Mouse (Mus musculus) midbrain, embryonic 13.5 days (tissue): ENCODE data around the gene Myo1h. TPM values are rescaled to one million over a fixed set of nuclear protein-coding genes. Genes with fewer than 3 reads are reported as not detected.

ENCODE experiments used
- ATAC-seq: fragments of 200-750 bp; cut with Nextera tagmentation; 2 replicates; pipeline ENCODE4 v1.8.0; 2017; ENCODE audit warnings: mild to moderate bottlenecking, moderate TSS enrichment, moderate library complexity
- H3K27ac ChIP-seq: fragments of 300-500 bp; sonication (generic); 2 replicates; pipeline ENCODE4 v1.5.1; 2015; ENCODE audit warnings: inconsistent platforms, mild to moderate bottlenecking, moderate library complexity
- H3K27me3 ChIP-seq: fragments of 300-500 bp; sonication (generic); 2 replicates; pipeline ENCODE4 v1.6.1; 2015; ENCODE audit warnings: mild to moderate bottlenecking, inconsistent platforms
- H3K36me3 ChIP-seq: fragments of 300-500 bp; sonication (generic); 2 replicates; pipeline ENCODE4 v1.6.1; 2015; ENCODE audit warnings: mild to moderate bottlenecking, inconsistent platforms
- H3K4me1 ChIP-seq: fragments of 300-500 bp; sonication (generic); replicated peaks from 2 replicates; pipeline ENCODE4 v1.6.1; 2015; ENCODE audit warnings: inconsistent platforms
- H3K4me2 ChIP-seq: fragments of 300-500 bp; sonication (generic); replicated peaks from 2 replicates; pipeline ENCODE4 v1.6.1; 2015; ENCODE audit warnings: moderate library complexity, mild to moderate bottlenecking, inconsistent platforms
- H3K4me3 ChIP-seq: fragments of 300-500 bp; sonication (generic); replicated peaks from 2 replicates; pipeline ENCODE4 v1.5.1; 2015; ENCODE audit warnings: mild to moderate bottlenecking, inconsistent platforms
- H3K9ac ChIP-seq: fragments of 300-500 bp; sonication (generic); replicated peaks from 2 replicates; pipeline ENCODE4 v1.6.1; 2015; ENCODE audit warnings: mild to moderate bottlenecking, inconsistent platforms
- H3K9me3 ChIP-seq: fragments of 300-500 bp; sonication (generic); 2 replicates; pipeline ENCODE4 v1.6.1; 2016; ENCODE audit warnings: mild to moderate bottlenecking, inconsistent platforms
- WGBS: fragments of 180-500 bp; shearing (Covaris S2); methylation state at CpG from one replicate; pipeline ENCODE4 v1.1.7; 2015; 5-methylcytosine and 5-hydroxymethylcytosine counted together
- polyA plus RNA-seq: library from polyadenylated mRNA; unstranded; fragments of >200 nt; fragmentation: Nextera tagmentation; extraction: Ambion mirVana; gene quantifications from 2 replicates; pipeline ENCODE4 v1.2.1, GENCODE M21; 2015

Myo1h gene
- polyA plus RNA-seq, 1 experiment from 2014 or later: 0.58 TPM

GRCm38 (mm10) chr5:114343612-114344011, 54.6 kb downstream of the Myo1h start:
- 88% methylated on average over 7 of the region's 7 CpGs for WGBS
- Histone ChIP-seq H3K4me2 (no peak overlapping the region), H3K36me3 (no peaks in the 10 kb centered on the region), H3K27me3 (no peaks in the 10 kb centered on the region), H3K27ac (no peak overlapping the region), H3K9ac (no peak overlapping the region), H3K4me3 (no peak overlapping the region), H3K4me1 (no peaks in the 10 kb centered on the region), H3K9me3 (no peaks in the 10 kb centered on the region)
- ATAC-seq: no peak

GRCm38 (mm10) chr5:114345538-114345937, 56.6 kb downstream of the Myo1h start:
- no peak overlapping the region for H3K9ac ChIP-seq
- H3K4me1 ChIP-seq: no peaks in the 10 kb centered on the region
- no peak overlapping the region for H3K4me2 ChIP-seq
- no peak for ATAC-seq
- no peaks in the 10 kb centered on the region for H3K27me3 ChIP-seq
- WGBS: 71% methylated on average over 3 of the region's 3 CpGs
- no peak overlapping the region for H3K4me3 ChIP-seq
- no peaks in the 10 kb centered on the region for H3K36me3 ChIP-seq
- no peak overlapping the region for H3K27ac ChIP-seq
- H3K9me3 ChIP-seq: no peaks in the 10 kb centered on the region

GRCm38 (mm10) chr5:114347005-114347404, 58.0 kb downstream of the Myo1h start:
- H3K9ac ChIP-seq: no peak overlapping the region
- no peaks in the 10 kb centered on the region for H3K36me3 ChIP-seq
- H3K27me3 ChIP-seq: no peaks in the 10 kb centered on the region
- no peak overlapping the region for H3K27ac ChIP-seq
- no peak overlapping the region for H3K4me2 ChIP-seq
- ATAC-seq: no peak
- H3K9me3 ChIP-seq: no peaks in the 10 kb centered on the region
- WGBS: 86% methylated on average over 10 of the region's 10 CpGs
- H3K4me3 ChIP-seq: no peak overlapping the region
- no peaks in the 10 kb centered on the region for H3K4me1 ChIP-seq

- Histone ChIP-seq H3K4me3 (no peak overlapping the region), H3K4me1 (peaks cover 1% of the 10 kb centered on the region; the same call in 1 of the 2 replicates), H3K9ac (no peak overlapping the region), H3K4me2 (no peak overlapping the region), H3K27ac (no peak overlapping the region), H3K9me3 (no peaks in the 10 kb centered on the region), H3K27me3 (no peaks in the 10 kb centered on the region), H3K36me3 (no peaks in the 10 kb centered on the region)
- ATAC-seq: no peak
- 69% methylated on average over 10 of the region's 10 CpGs for WGBS
Observed at GRCm38 (mm10) chr5:114351490-114351889, 62.5 kb downstream of the Myo1h start.

GRCm38 (mm10) chr5:114356250-114356935, 67.4 kb downstream of the Myo1h start:
- H3K36me3 ChIP-seq: peaks cover 17% of the 10 kb centered on the region
- H3K4me3 ChIP-seq: no peak overlapping the region
- H3K4me1 ChIP-seq: peaks cover 20% of the 10 kb centered on the region
- H3K9ac ChIP-seq: no peak overlapping the region
- ATAC-seq: peak; percentile 46; the same call in 1 of the 2 replicates
- H3K4me2 ChIP-seq: 0 out of 2 replicates have a peak overlapping the region, but pooled peaks have one; percentile 3
- H3K9me3 ChIP-seq: no peaks in the 10 kb centered on the region
- WGBS: 30% methylated on average over 7 of the region's 7 CpGs
- H3K27me3 ChIP-seq: no peaks in the 10 kb centered on the region
- H3K27ac ChIP-seq: no peak overlapping the region

- 56% methylated on average over 23 of the region's 23 CpGs for WGBS
- Histone ChIP-seq H3K4me2 (0 out of 2 replicates have a peak overlapping the region, but pooled peaks have one; percentile 3), H3K9me3 (no peaks in the 10 kb centered on the region), H3K4me3 (no peak overlapping the region), H3K27ac (no peak overlapping the region), H3K27me3 (no peaks in the 10 kb centered on the region), H3K36me3 (peaks cover 23% of the 10 kb centered on the region), H3K4me1 (peaks cover 20% of the 10 kb centered on the region), H3K9ac (no peak overlapping the region)
- peak; percentile 59; the same call in 1 of the 2 replicates for ATAC-seq
Observed at GRCm38 (mm10) chr5:114356936-114357751, 68.2 kb downstream of the Myo1h start.

GRCm38 (mm10) chr5:114358833-114359232, 69.9 kb downstream of the Myo1h start:
- H3K9ac ChIP-seq: no peak overlapping the region
- no peaks in the 10 kb centered on the region for H3K27me3 ChIP-seq
- H3K4me3 ChIP-seq: no peak overlapping the region
- H3K27ac ChIP-seq: no peak overlapping the region
- no peak for ATAC-seq
- WGBS: 63% methylated on average over 10 of the region's 10 CpGs
- no peaks in the 10 kb centered on the region for H3K9me3 ChIP-seq
- H3K36me3 ChIP-seq: peaks cover 40% of the 10 kb centered on the region
- peaks cover 20% of the 10 kb centered on the region for H3K4me1 ChIP-seq
- H3K4me2 ChIP-seq: no peak overlapping the region

GRCm38 (mm10) chr5:114359586-114359985, 70.6 kb downstream of the Myo1h start:
- no peak overlapping the region for H3K27ac ChIP-seq
- no peak overlapping the region for H3K4me2 ChIP-seq
- no peak overlapping the region for H3K9ac ChIP-seq
- peaks cover 48% of the 10 kb centered on the region for H3K36me3 ChIP-seq
- no peak for ATAC-seq
- WGBS: 76% methylated on average over 8 of the region's 8 CpGs
- H3K9me3 ChIP-seq: no peaks in the 10 kb centered on the region
- H3K4me1 ChIP-seq: peaks cover 20% of the 10 kb centered on the region
- no peak overlapping the region for H3K4me3 ChIP-seq
- no peaks in the 10 kb centered on the region for H3K27me3 ChIP-seq

- ATAC-seq: no peak
- Histone ChIP-seq H3K4me2 (no peak overlapping the region), H3K4me3 (no peak overlapping the region), H3K9me3 (no peaks in the 10 kb centered on the region), H3K27ac (no peak overlapping the region), H3K27me3 (no peaks in the 10 kb centered on the region), H3K4me1 (peaks cover 20% of the 10 kb centered on the region), H3K9ac (no peak overlapping the region), H3K36me3 (peaks cover 61% of the 10 kb centered on the region)
- 82% methylated on average over 15 of the region's 15 CpGs for WGBS
Observed at GRCm38 (mm10) chr5:114360968-114361367, 72.0 kb downstream of the Myo1h start.

GRCm38 (mm10) chr5:114365043-114365752, 76.2 kb downstream of the Myo1h start:
- Histone ChIP-seq H3K27ac (no peak overlapping the region), H3K4me3 (no peak overlapping the region), H3K9me3 (no peaks in the 10 kb centered on the region), H3K27me3 (no peaks in the 10 kb centered on the region), H3K4me2 (no peak overlapping the region), H3K4me1 (no peaks in the 10 kb centered on the region), H3K36me3 (peaks cover 98% of the 10 kb centered on the region), H3K9ac (no peak overlapping the region)
- WGBS: 93% methylated on average over 23 of the region's 23 CpGs
- ATAC-seq: no peak

GRCm38 (mm10) chr5:114368121-114368520, 79.2 kb downstream of the Myo1h start:
- 96% methylated on average over 14 of the region's 14 CpGs for WGBS

More at GRCm38 (mm10) chr5:114368121-114368520, 79.2 kb downstream of the Myo1h start:
- Histone ChIP-seq H3K9me3 (no peaks in the 10 kb centered on the region), H3K9ac (no peak overlapping the region), H3K4me3 (no peak overlapping the region), H3K4me2 (no peak overlapping the region), H3K36me3 (peaks cover 100% of the 10 kb centered on the region), H3K4me1 (peaks cover 16% of the 10 kb centered on the region), H3K27me3 (no peaks in the 10 kb centered on the region), H3K27ac (no peak overlapping the region)
- 0 out of 2 replicates have a peak, but pooled peaks have one; percentile 15 for ATAC-seq
